Mouse (Mus musculus): Measurements from ENCODE around the gene Catsperd.

- no peak for TF ChIP-seq POLR2A (IDR thresholded peaks at IDR 0.05; ENCODE audit: borderline replicate concordance, insufficient read depth, low read length)
- no peak for TF ChIP-seq CTCF (IDR thresholded peaks at IDR 0.05; ENCODE audit: borderline replicate concordance, insufficient read depth, low read depth, low read length)
Observed at GRCm38 (mm10) chr17:56688045-56688444, 60.1 kb downstream of the Catsperd start.

Measured in cerebellum, adult 2 months (tissue).